In genomic region chr1:165618201-165618624, GRCm38 (mm10) we compare ENCODE assay signal across 7 mouse cellular contexts. TPM values are rescaled to one million over a fixed set of nuclear protein-coding genes. Genes with fewer than 3 reads are reported as not detected.
DNase-seq lines count a peak whose midpoint lies in the region; ATAC-seq and TF ChIP-seq lines count a peak whose summit lies in the region.

No protein-coding gene starts in this region.

- no peak overlapping the region for H3K9ac ChIP-seq in lung, embryonic 14.5 days
- no peak overlapping the region for H3K9ac ChIP-seq in embryonic facial prominence, embryonic 15.5 days
- H3K9ac ChIP-seq in heart, embryonic 11.5 days (ENCODE audit: low read depth, low read length): no peak overlapping the region; the same call in 1 of the 2 replicates
- H3K9ac ChIP-seq in stomach, postnatal 0 days (ENCODE audit: low read length): no peak overlapping the region

- TF ChIP-seq EP300 in stomach, postnatal 0 days (optimal IDR thresholded peaks at IDR 0.05): no peak

- peak; percentile 27; the same call in 1 of the 2 replicates for ATAC-seq in lung, embryonic 14.5 days (ENCODE audit: insufficient read depth)
- ATAC-seq in embryonic facial prominence, embryonic 15.5 days (ENCODE audit: insufficient number of reproducible peaks, low FRiP score, low TSS enrichment, low read depth): no peak
- 0 out of 2 replicates have a peak, but pooled peaks have one; percentile 57 for ATAC-seq in heart, embryonic 11.5 days (replicated peaks; ENCODE audit: insufficient number of reproducible peaks, low FRiP score, low TSS enrichment)
- no peak for ATAC-seq in stomach, postnatal 0 days (ENCODE audit: low FRiP score, low TSS enrichment)

- peaks cover 25% of the 10 kb centered on the region for H3K4me1 ChIP-seq in lung, embryonic 14.5 days (ENCODE audit: insufficient read depth)
- H3K4me1 ChIP-seq in embryonic facial prominence, embryonic 15.5 days: peaks cover 10% of the 10 kb centered on the region
- peaks cover 26% of the 10 kb centered on the region for H3K4me1 ChIP-seq in heart, embryonic 11.5 days (ENCODE audit: control insufficient read depth, insufficient read depth, low read length)
- no peaks in the 10 kb centered on the region; the same call in 1 of the 2 replicates for H3K4me1 ChIP-seq in stomach, postnatal 0 days (replicated peaks; ENCODE audit: control insufficient read depth, insufficient read depth)

- no peaks in the 10 kb centered on the region for H3K27me3 ChIP-seq in lung, embryonic 14.5 days (ENCODE audit: insufficient read depth, low read length)
- no peaks in the 10 kb centered on the region for H3K27me3 ChIP-seq in embryonic facial prominence, embryonic 15.5 days
- H3K27me3 ChIP-seq in heart, embryonic 11.5 days (ENCODE audit: control insufficient read depth, insufficient read depth, low read length): no peaks in the 10 kb centered on the region
- no peaks in the 10 kb centered on the region for H3K27me3 ChIP-seq in stomach, postnatal 0 days (ENCODE audit: control insufficient read depth, insufficient read depth, low read length)

- H3K9me3 ChIP-seq in lung, embryonic 14.5 days (ENCODE audit: low read depth, low read length): peaks cover 5% of the 10 kb centered on the region; the same call in 1 of the 2 replicates
- no peaks in the 10 kb centered on the region for H3K9me3 ChIP-seq in embryonic facial prominence, embryonic 15.5 days (replicated peaks)
- H3K9me3 ChIP-seq in heart, embryonic 11.5 days (replicated peaks; ENCODE audit: control insufficient read depth, low read length): 0 out of 2 replicates have a peak, but pooled peaks cover 3% of the 10 kb centered on the region
- no peaks in the 10 kb centered on the region for H3K9me3 ChIP-seq in stomach, postnatal 0 days (ENCODE audit: control insufficient read depth, low read length)

- H3K36me3 ChIP-seq in lung, embryonic 14.5 days (ENCODE audit: insufficient read depth): peaks cover 42% of the 10 kb centered on the region; the same call in 1 of the 2 replicates
- peaks cover 14% of the 10 kb centered on the region for H3K36me3 ChIP-seq in embryonic facial prominence, embryonic 15.5 days
- peaks cover 16% of the 10 kb centered on the region for H3K36me3 ChIP-seq in heart, embryonic 11.5 days (ENCODE audit: control insufficient read depth, insufficient read depth, low read length)
- H3K36me3 ChIP-seq in stomach, postnatal 0 days (ENCODE audit: control insufficient read depth, insufficient read depth, low read length): peaks cover 5% of the 10 kb centered on the region; the same call in 1 of the 2 replicates

- DNase-seq in lung, embryonic 14.5 days: peak; percentile 53
- DNase-seq in lung, postnatal 25 days (ENCODE audit: low spot score): no peak
- DNase-seq in layer of hippocampus, postnatal 36 days: peak; percentile 29 to 37
- no peak for DNase-seq in stomach, postnatal 0 days (ENCODE audit: low spot score)
- no peak for DNase-seq in thymus, postnatal 10 days (ENCODE audit: low spot score in 2 of 2)

- WGBS in lung, embryonic 14.5 days: 54% methylated on average over 9 of the region's 9 CpGs
- 58% methylated on average over 9 of the region's 9 CpGs for WGBS in embryonic facial prominence, embryonic 15.5 days
- 33% methylated on average over 9 of the region's 9 CpGs for WGBS in heart, embryonic 11.5 days (ENCODE audit: insufficient replicate concordance)
- 76% methylated on average over 9 of the region's 9 CpGs for WGBS in stomach, postnatal 0 days

- peak overlapping the region; percentile 82 for H3K27ac ChIP-seq in lung, embryonic 14.5 days (ENCODE audit: low read depth)
- peak overlapping the region; percentile 6; the same call in 1 of the 2 replicates for H3K27ac ChIP-seq in embryonic facial prominence, embryonic 15.5 days (replicated peaks)
- peak overlapping the region; percentile 83 for H3K27ac ChIP-seq in heart, embryonic 11.5 days (ENCODE audit: low read depth, low read length)
- H3K27ac ChIP-seq in stomach, postnatal 0 days (replicated peaks): peak overlapping the region; percentile 24; the same call in 1 of the 2 replicates

- no peak for TF ChIP-seq CTCF in lung, embryonic 14.5 days (IDR thresholded peaks at IDR 0.05; ENCODE audit: low read depth)
- TF ChIP-seq CTCF in stomach, postnatal 0 days (IDR thresholded peaks at IDR 0.05; ENCODE audit: low read depth): no peak

- H3K4me3 ChIP-seq in lung, embryonic 14.5 days (ENCODE audit: low read depth, low read length): no peak overlapping the region
- no peak overlapping the region for H3K4me3 ChIP-seq in embryonic facial prominence, embryonic 15.5 days (replicated peaks)
- no peak overlapping the region for H3K4me3 ChIP-seq in heart, embryonic 11.5 days (ENCODE audit: low read depth, low read length)
- H3K4me3 ChIP-seq in stomach, postnatal 0 days (ENCODE audit: low read depth, low read length): no peak overlapping the region

- 0 out of 2 replicates have a peak overlapping the region, but pooled peaks have one; percentile 46 for H3K4me2 ChIP-seq in lung, embryonic 14.5 days
- H3K4me2 ChIP-seq in embryonic facial prominence, embryonic 15.5 days (replicated peaks): no peak overlapping the region
- peak overlapping the region; percentile 9 for H3K4me2 ChIP-seq in heart, embryonic 11.5 days
- H3K4me2 ChIP-seq in stomach, postnatal 0 days (replicated peaks; ENCODE audit: low read depth): no peak overlapping the region

RNA-seq across cellular contexts. Expression of gene Mpzl1, which starts 16.1 kb away (rescaled TPM):
- polyA plus RNA-seq in lung, embryonic 14.5 days (2014; fragmentation: Nextera tagmentation; extraction: Ambion mirVana): 208 and 220 TPM in 2 replicates
- 138 and 147 TPM in 2 replicates for polyA plus RNA-seq in embryonic facial prominence, embryonic 15.5 days (2015; fragmentation: Nextera tagmentation; extraction: Ambion mirVana)
- polyA plus RNA-seq in heart, embryonic 11.5 days (2014; fragmentation: Nextera tagmentation; extraction: Ambion mirVana): 129 and 143 TPM in 2 replicates
- total RNA-seq in layer of hippocampus, postnatal 36 days (2021): 10 to 100 TPM; 35.7 to 39.6 TPM
- polyA plus RNA-seq in stomach, postnatal 0 days (2015; fragmentation: Nextera tagmentation; extraction: Ambion mirVana): 71.4 and 76.4 TPM in 2 replicates

Comparison
In these comparisons a context has a peak if more than half of its experiments do, and no peak if none do; other contexts are left out.
1. DNase-seq: peak in lung, embryonic 14.5 days (single experiment) and layer of hippocampus, postnatal 36 days (2 of 2); none in lung, postnatal 25 days (single experiment), stomach, postnatal 0 days (single experiment) and thymus, postnatal 10 days (0 of 2).
2. ATAC-seq: peak in lung, embryonic 14.5 days (single experiment) and heart, embryonic 11.5 days (single experiment); none in embryonic facial prominence, embryonic 15.5 days (single experiment) and stomach, postnatal 0 days (single experiment).
3. H3K27ac ChIP-seq: peak in every context shown above with its lines; median percentile 83 in heart, embryonic 11.5 days; 82 in lung, embryonic 14.5 days; 24 in stomach, postnatal 0 days; 6 in embryonic facial prominence, embryonic 15.5 days.
4. H3K4me2 ChIP-seq: peak in lung, embryonic 14.5 days (single experiment) and heart, embryonic 11.5 days (single experiment); none in embryonic facial prominence, embryonic 15.5 days (single experiment) and stomach, postnatal 0 days (single experiment).